Mouse (Mus musculus) limb, embryonic 12.5 days (tissue): ENCODE measurements at regions not wholly inside any gene's neighbourhood (a gene's known extent, or its start where the extent isn't known, plus 50 kb on each side); places are given as distances from the start of the nearest gene placed in this dataset.

ENCODE experiments used
- ATAC-seq: fragments of 200-750 bp; cut with Nextera tagmentation; 2 replicates; pipeline ENCODE4 v1.8.0; 2017; ENCODE audit warnings: low read depth, moderate TSS enrichment; ENCODE audit not compliant: insufficient number of reproducible peaks, insufficient read depth, low FRiP score, low TSS enrichment
- H3K27ac ChIP-seq: fragments of 300-500 bp; sonication (generic); 2 replicates; pipeline ENCODE4 v1.5.1; 2016; ENCODE audit warnings: mild to moderate bottlenecking, moderate library complexity
- H3K27me3 ChIP-seq: fragments of 300-500 bp; sonication (generic); 2 replicates; pipeline ENCODE4 v1.6.1; 2016; ENCODE audit warnings: mild to moderate bottlenecking, moderate library complexity
- H3K36me3 ChIP-seq: fragments of 300-500 bp; sonication (generic); 2 replicates; pipeline ENCODE4 v1.6.1; 2016; ENCODE audit warnings: mild to moderate bottlenecking, moderate library complexity
- H3K4me1 ChIP-seq: fragments of 300-500 bp; sonication (generic); replicated peaks from 2 replicates; pipeline ENCODE4 v1.6.1; 2016
- H3K4me2 ChIP-seq: fragments of 300-500 bp; sonication (generic); 2 replicates; pipeline ENCODE4 v1.6.1; 2016; ENCODE audit warnings: mild to moderate bottlenecking, moderate library complexity
- H3K4me3 ChIP-seq: fragments of 300-500 bp; sonication (generic); replicated peaks from 2 replicates; pipeline ENCODE4 v1.5.1; 2016; ENCODE audit warnings: mild to moderate bottlenecking
- H3K9ac ChIP-seq: fragments of 300-500 bp; sonication (generic); replicated peaks from 2 replicates; pipeline ENCODE4 v1.6.1; 2016; ENCODE audit warnings: mild to moderate bottlenecking, moderate library complexity
- H3K9me3 ChIP-seq: fragments of 300-500 bp; sonication (generic); 2 replicates; pipeline ENCODE4 v1.6.1; 2016; ENCODE audit warnings: mild to moderate bottlenecking, moderate library complexity
- WGBS: fragments of 180-500 bp; shearing (Covaris S2); methylation state at CpG from one replicate; pipeline ENCODE4 v1.1.7; 2016; 5-methylcytosine and 5-hydroxymethylcytosine counted together

DNA sequence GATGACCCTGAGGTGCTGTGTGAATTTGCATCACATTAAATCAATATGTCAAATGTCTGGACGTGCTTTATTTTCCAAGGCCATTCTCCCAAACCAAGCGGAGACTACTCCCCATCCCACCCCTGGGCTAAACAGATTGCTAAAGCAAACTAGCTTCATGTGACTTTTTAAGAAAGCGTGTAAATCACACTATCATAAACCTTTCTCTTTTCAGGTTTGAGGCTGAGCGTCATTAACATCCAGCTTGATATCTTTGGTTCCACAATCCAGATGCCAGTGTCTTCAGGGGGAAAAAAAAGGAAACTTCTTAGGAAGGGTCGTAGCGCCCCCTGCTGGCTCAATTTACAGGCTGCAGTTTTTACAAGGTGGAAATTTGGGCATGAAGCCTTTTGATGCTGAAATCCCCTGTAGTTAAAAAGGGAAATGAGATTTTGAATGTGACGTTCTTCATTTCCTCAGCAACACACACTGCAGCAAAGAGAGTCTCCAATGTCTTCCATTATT is 105.1 kb upstream of the Nt5e start:
- Histone ChIP-seq H3K4me3 (no peak overlapping the region), H3K27ac (no peak overlapping the region), H3K27me3 (peaks cover 38% of the 10 kb centered on the region), H3K4me1 (peaks cover 14% of the 10 kb centered on the region), H3K9ac (no peak overlapping the region), H3K9me3 (0 out of 2 replicates have a peak, but pooled peaks cover 4% of the 10 kb centered on the region), H3K36me3 (no peaks in the 10 kb centered on the region), H3K4me2 (no peak overlapping the region)
- ATAC-seq, result no peak
- 7% methylated on average over 7 of the region's 7 CpGs for WGBS

- ATAC-seq, result no peak
- no peak overlapping the region for H3K9ac ChIP-seq
- 0 out of 2 replicates have a peak, but pooled peaks cover 4% of the 10 kb centered on the region for H3K4me1 ChIP-seq
- H3K27ac ChIP-seq, result no peak overlapping the region
- H3K27me3 ChIP-seq, result no peaks in the 10 kb centered on the region
- WGBS, result 67% methylated on average over 2 of the region's 2 CpGs
- no peaks in the 10 kb centered on the region for H3K36me3 ChIP-seq
- no peaks in the 10 kb centered on the region for H3K9me3 ChIP-seq
- H3K4me2 ChIP-seq, result no peak overlapping the region
- H3K4me3 ChIP-seq, result no peak overlapping the region
These were observed 89.9 kb upstream of the Nt5e start for GRCm38 (mm10) chr9:88237126-88237525.

DNA sequence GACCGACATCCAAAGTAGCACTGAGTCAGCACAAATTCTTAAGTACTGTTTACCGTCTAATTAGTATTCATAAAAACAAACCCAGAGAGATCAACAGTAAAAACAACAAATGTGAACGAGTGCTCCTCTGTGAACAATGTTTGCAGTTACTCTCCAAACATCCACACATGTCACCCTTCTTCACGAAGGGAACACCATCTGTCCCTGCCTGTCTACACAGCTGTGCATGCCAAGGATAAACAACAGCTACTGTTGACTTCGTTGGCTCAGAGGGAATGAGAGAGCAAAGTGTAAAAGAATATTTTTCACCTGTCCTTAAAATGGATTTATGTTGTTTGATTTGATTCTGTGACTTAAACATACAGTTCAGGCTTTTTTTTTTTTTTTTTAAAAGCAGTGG is 88.7 kb upstream of the Nt5e start:
- no peak overlapping the region for H3K4me2 ChIP-seq
- no peak for ATAC-seq
- 73% methylated on average over 5 of the region's 5 CpGs for WGBS

GRCm38 (mm10) chr9:88240740-88241139 is 86.3 kb upstream of the Nt5e start:
- H3K36me3 ChIP-seq, result no peaks in the 10 kb centered on the region
- no peaks in the 10 kb centered on the region for H3K27me3 ChIP-seq
- H3K4me1 ChIP-seq, result 0 out of 2 replicates have a peak, but pooled peaks cover 4% of the 10 kb centered on the region
- H3K9me3 ChIP-seq, result no peaks in the 10 kb centered on the region
- H3K9ac ChIP-seq, result peak overlapping the region; percentile 44
- WGBS, result 16% methylated on average over 4 of the region's 4 CpGs
- peak overlapping the region; percentile 74 for H3K4me2 ChIP-seq
- no peak overlapping the region for H3K27ac ChIP-seq
- peak; percentile 52 for ATAC-seq
- H3K4me3 ChIP-seq, result peak overlapping the region; percentile 39; the same call in 1 of the 2 replicates

More for the DNA sequence above, 88.7 kb upstream of the Nt5e start:
- Histone ChIP-seq H3K9ac (no peak overlapping the region), H3K27ac (no peak overlapping the region), H3K4me3 (no peak overlapping the region), H3K36me3 (no peaks in the 10 kb centered on the region), H3K27me3 (no peaks in the 10 kb centered on the region), H3K4me1 (0 out of 2 replicates have a peak, but pooled peaks cover 4% of the 10 kb centered on the region), H3K9me3 (no peaks in the 10 kb centered on the region)

GRCm38 (mm10) chr9:88241203-88241995 is 85.6 kb upstream of the Nt5e start:
- Histone ChIP-seq H3K36me3 (no peaks in the 10 kb centered on the region), H3K27me3 (no peaks in the 10 kb centered on the region), H3K4me2 (peak overlapping the region; percentile 74), H3K9ac (peak overlapping the region; percentile 44), H3K4me3 (peak overlapping the region; percentile 39), H3K27ac (no peak overlapping the region), H3K9me3 (no peaks in the 10 kb centered on the region), H3K4me1 (0 out of 2 replicates have a peak, but pooled peaks cover 4% of the 10 kb centered on the region)
- 5% methylated on average over 18 of the region's 18 CpGs for WGBS
- ATAC-seq, result peak; percentile 89

DNA sequence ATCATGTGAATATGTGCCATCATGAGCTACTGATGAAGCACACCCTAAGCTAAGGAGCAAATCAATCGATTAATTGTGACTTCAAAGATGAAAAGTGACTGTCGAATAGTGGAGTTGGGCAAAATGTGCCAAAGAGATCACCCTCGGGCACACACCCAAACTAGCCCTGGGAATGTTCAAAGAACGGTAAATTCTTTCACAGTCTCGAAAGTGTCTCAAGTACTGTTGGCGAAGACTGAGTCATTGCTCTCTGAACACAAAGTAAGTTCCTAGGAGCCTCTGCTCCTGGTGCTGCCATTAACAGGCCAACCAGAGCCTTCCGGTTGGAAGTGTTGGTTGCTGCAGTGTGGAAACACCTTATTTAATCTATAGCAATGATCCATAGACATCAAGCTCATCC is 84.5 kb upstream of the Nt5e start:
- H3K9me3 ChIP-seq, result no peaks in the 10 kb centered on the region
- no peak overlapping the region for H3K27ac ChIP-seq
- no peak for ATAC-seq
- no peaks in the 10 kb centered on the region for H3K27me3 ChIP-seq
- WGBS, result 87% methylated on average over 7 of the region's 7 CpGs
- no peak overlapping the region for H3K4me3 ChIP-seq
- no peak overlapping the region for H3K9ac ChIP-seq
- no peak overlapping the region for H3K4me2 ChIP-seq
- H3K4me1 ChIP-seq, result 0 out of 2 replicates have a peak, but pooled peaks cover 4% of the 10 kb centered on the region
- no peaks in the 10 kb centered on the region for H3K36me3 ChIP-seq

- 74% methylated on average over 3 of the region's 3 CpGs for WGBS
- Histone ChIP-seq H3K27me3 (no peaks in the 10 kb centered on the region), H3K9ac (no peak overlapping the region), H3K27ac (no peak overlapping the region), H3K4me2 (no peak overlapping the region), H3K9me3 (no peaks in the 10 kb centered on the region), H3K36me3 (no peaks in the 10 kb centered on the region), H3K4me3 (no peak overlapping the region), H3K4me1 (0 out of 2 replicates have a peak, but pooled peaks cover 4% of the 10 kb centered on the region)
- ATAC-seq, result no peak
These were observed 82.5 kb upstream of the Nt5e start for GRCm38 (mm10) chr9:88244492-88244891.

GRCm38 (mm10) chr9:88255948-88256347 is 71.0 kb upstream of the Nt5e start:
- ATAC-seq, result no peak
- no peaks in the 10 kb centered on the region for H3K36me3 ChIP-seq
- no peak overlapping the region for H3K4me2 ChIP-seq
- no peaks in the 10 kb centered on the region for H3K27me3 ChIP-seq
- no peaks in the 10 kb centered on the region for H3K4me1 ChIP-seq
- no peak overlapping the region for H3K27ac ChIP-seq
- H3K9me3 ChIP-seq, result no peaks in the 10 kb centered on the region
- 77% methylated on average over 7 of the region's 7 CpGs for WGBS
- no peak overlapping the region for H3K9ac ChIP-seq
- H3K4me3 ChIP-seq, result no peak overlapping the region

DNA sequence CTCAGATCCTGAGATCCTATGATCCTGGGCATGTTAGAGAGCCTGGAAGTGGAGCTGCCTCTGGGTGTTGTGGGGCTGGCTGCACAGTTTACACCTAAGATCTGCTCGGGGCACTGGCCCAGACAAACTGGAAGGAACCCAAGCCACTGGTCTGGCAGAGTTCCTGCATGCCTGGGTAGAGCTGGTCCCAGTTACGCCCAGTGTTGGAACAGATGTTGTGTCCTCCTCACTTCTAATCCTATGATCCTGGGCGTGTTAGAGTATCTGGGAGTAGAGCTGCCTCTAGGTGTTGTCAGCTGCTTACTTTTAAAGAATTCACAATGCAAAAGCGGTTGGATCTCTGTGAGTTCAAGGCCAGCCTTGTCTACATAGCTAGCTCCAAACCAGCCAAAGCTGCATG is 67.4 kb upstream of the Nt5e start:
- H3K27ac ChIP-seq, result no peak overlapping the region
- no peak overlapping the region for H3K4me2 ChIP-seq
- WGBS, result 81% methylated on average over 4 of the region's 4 CpGs

DNA sequence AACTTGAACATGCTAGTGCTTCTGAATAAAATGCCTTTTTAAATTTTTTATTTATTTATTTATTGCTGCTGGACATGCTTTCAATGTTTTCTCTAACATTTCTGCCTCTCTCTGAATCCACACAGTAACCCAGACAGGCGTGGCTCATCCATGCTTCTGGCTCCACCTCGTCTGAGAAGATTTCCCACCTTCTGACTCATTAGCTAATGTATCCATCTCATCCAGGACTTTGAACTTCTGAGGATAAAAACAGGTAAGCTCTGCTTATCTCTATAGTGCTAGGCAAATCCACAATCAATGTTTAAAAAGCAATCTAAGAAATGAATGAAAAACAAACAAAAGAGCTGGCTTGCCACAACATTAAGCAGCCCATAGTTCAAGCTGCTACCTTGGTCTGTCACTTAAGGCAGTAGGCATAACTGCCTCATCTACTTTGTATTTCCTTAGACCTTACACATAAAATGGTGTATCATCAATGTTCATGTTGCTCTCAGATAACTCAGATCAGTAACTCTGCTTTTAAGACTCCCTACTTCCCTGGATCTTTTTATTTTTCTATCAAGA is 66.8 kb upstream of the Nt5e start:
- no peaks in the 10 kb centered on the region for H3K4me1 ChIP-seq
- ATAC-seq, result no peak
- no peak overlapping the region for H3K4me2 ChIP-seq
- no peaks in the 10 kb centered on the region for H3K36me3 ChIP-seq
- H3K27me3 ChIP-seq, result no peaks in the 10 kb centered on the region
- H3K9me3 ChIP-seq, result no peaks in the 10 kb centered on the region
- H3K4me3 ChIP-seq, result no peak overlapping the region
- 68% methylated on average over 2 of the region's 2 CpGs for WGBS
- no peak overlapping the region for H3K9ac ChIP-seq
- no peak overlapping the region for H3K27ac ChIP-seq

More for the DNA sequence above, 67.4 kb upstream of the Nt5e start:
- Histone ChIP-seq H3K27me3 (no peaks in the 10 kb centered on the region), H3K9ac (no peak overlapping the region), H3K9me3 (no peaks in the 10 kb centered on the region), H3K4me3 (no peak overlapping the region), H3K4me1 (no peaks in the 10 kb centered on the region), H3K36me3 (no peaks in the 10 kb centered on the region)
- no peak for ATAC-seq

DNA sequence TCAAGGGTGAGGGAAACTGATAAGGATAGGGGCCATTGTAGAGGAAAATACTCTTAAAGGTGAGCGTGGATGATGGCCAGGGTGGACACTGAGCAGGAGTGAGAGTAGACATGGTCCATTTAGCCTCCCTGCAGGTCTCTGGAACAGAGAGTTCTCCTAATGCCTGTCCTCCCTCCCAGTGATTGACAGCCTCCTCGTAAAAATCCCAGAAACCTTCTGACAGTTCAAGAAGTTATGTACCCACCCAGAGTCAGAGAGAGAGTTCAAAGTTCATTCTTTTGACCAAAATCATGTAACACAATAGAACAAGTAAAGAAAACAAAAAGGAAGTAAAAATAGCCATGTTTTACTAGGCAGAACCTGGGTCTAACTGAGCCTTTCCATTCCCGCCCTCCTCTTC is 64.5 kb upstream of the Nt5e start:
- Histone ChIP-seq H3K4me1 (no peaks in the 10 kb centered on the region), H3K36me3 (no peaks in the 10 kb centered on the region), H3K9ac (no peak overlapping the region), H3K4me3 (no peak overlapping the region), H3K9me3 (no peaks in the 10 kb centered on the region), H3K4me2 (no peak overlapping the region), H3K27ac (no peak overlapping the region), H3K27me3 (no peaks in the 10 kb centered on the region)
- ATAC-seq, result no peak
- WGBS, result 82% methylated on average over 3 of the region's 3 CpGs
